Mouse (Mus musculus): ENCODE measurements around the gene Kxd1.
A peak's percentile ranks its signal among the peaks of the same experiment; 100 is the strongest.

GRCm38 (mm10) chr8:70522592-70523403 is 5.0 kb downstream of the Kxd1 start:
- 0 out of 2 replicates have a peak, but pooled peaks have one; percentile 10 for TF ChIP-seq CTCF (conservative IDR thresholded peaks at IDR 0.05; ENCODE audit: low read length)
- TF ChIP-seq POU5F1 (IDR thresholded peaks at IDR 0.05; ENCODE audit: borderline replicate concordance, low read length), result no peak
- no peak for TF ChIP-seq NANOG (IDR thresholded peaks at IDR 0.05; ENCODE audit: borderline replicate concordance, low read length)
